Mouse (Mus musculus) embryo, embryonic 10.5 days (tissue): ENCODE results near the gene Slc39a13.
A peak's percentile ranks its signal among the peaks of the same experiment; 100 is the strongest.
"Not testable (repeated sequence)": the region's sequence is repeated elsewhere in the genome, so short reads cannot be mapped to it uniquely, and the experiment has no call there.

Source experiments
- DNase-seq: peaks from one replicate; pipeline ENCODE4 v3.0.0-alpha.2; 2015; ENCODE audit warnings: low spot score

Slc39a13 gene

GRCm38 (mm10) chr2:91070076-91070800 is at the start of gene Slc39a13:
Gene Slc39a13, minus strand, starts transcription at chr2:91070417.
- DNase-seq, result peak; percentile 93

GRCm38 (mm10) chr2:91119551-91119950 is 49.3 kb upstream of the Slc39a13 start:
- DNase-seq, result no peak

GRCm38 (mm10) chr2:91119061-91119460 is 48.8 kb upstream of the Slc39a13 start:
- no peak for DNase-seq

GRCm38 (mm10) chr2:91118647-91119046 is 48.4 kb upstream of the Slc39a13 start:
- no peak for DNase-seq

GRCm38 (mm10) chr2:91117585-91118275 is 47.5 kb upstream of the Slc39a13 start, which contains the start of gene Mybpc3:
Gene Mybpc3, plus strand, starts transcription at chr2:91118144.
- no peak for DNase-seq

- DNase-seq, result no peak
Measured at GRCm38 (mm10) chr2:91116842-91117241, 46.6 kb upstream of the Slc39a13 start.

- DNase-seq, result no peak
Measured at GRCm38 (mm10) chr2:91115578-91115970, 45.4 kb upstream of the Slc39a13 start.

- DNase-seq, result peak; percentile 97
Measured at GRCm38 (mm10) chr2:91114781-91115577, 44.8 kb upstream of the Slc39a13 start.

- DNase-seq, result no peak
Measured at GRCm38 (mm10) chr2:91113852-91114251, 43.6 kb upstream of the Slc39a13 start.

GRCm38 (mm10) chr2:91113334-91113733 is 43.1 kb upstream of the Slc39a13 start:
- no peak for DNase-seq

- no peak for DNase-seq
Measured at GRCm38 (mm10) chr2:91112491-91112890, 42.3 kb upstream of the Slc39a13 start.

- not testable (repeated sequence) for DNase-seq
Measured at GRCm38 (mm10) chr2:91111832-91112231, 41.6 kb upstream of the Slc39a13 start.

GRCm38 (mm10) chr2:91110429-91110828 is 40.2 kb upstream of the Slc39a13 start:
- no peak for DNase-seq

GRCm38 (mm10) chr2:91109807-91110385 is 39.7 kb upstream of the Slc39a13 start:
- no peak for DNase-seq

- DNase-seq, result no peak
Measured at GRCm38 (mm10) chr2:91109241-91109640, 39.0 kb upstream of the Slc39a13 start.

GRCm38 (mm10) chr2:91108156-91108555 is 37.9 kb upstream of the Slc39a13 start:
- DNase-seq, result no peak

- peak; percentile 95 for DNase-seq
Measured at GRCm38 (mm10) chr2:91101124-91101740, 31.0 kb upstream of the Slc39a13 start.

- no peak for DNase-seq
Measured at GRCm38 (mm10) chr2:91098156-91098555, 27.9 kb upstream of the Slc39a13 start.

GRCm38 (mm10) chr2:91097015-91097414 is 26.8 kb upstream of the Slc39a13 start:
- DNase-seq, result no peak

GRCm38 (mm10) chr2:91096524-91096923 is 26.3 kb upstream of the Slc39a13 start:
- no peak for DNase-seq

GRCm38 (mm10) chr2:91090827-91091226 is 20.6 kb upstream of the Slc39a13 start:
- DNase-seq, result no peak

- DNase-seq, result no peak
Measured at GRCm38 (mm10) chr2:91090208-91090607, 20.0 kb upstream of the Slc39a13 start.
